Mouse (Mus musculus) gastrocnemius, adult 8-10 months (tissue): ENCODE results near the gene Grin2a. TPM values are rescaled to one million over a fixed set of nuclear protein-coding genes. Genes with fewer than 3 reads are reported as not detected.

ENCODE experiments used
- DNase-seq, 2 experiments: peaks; one replicate each; pipeline ENCODE4 v3.0.0; 2022; ENCODE audit warnings: low spot score in 2 of 2
- total RNA-seq, 4 experiments: library from RNA; stranded (reverse); gene quantifications; 2 replicates each; pipeline ENCODE4 v1.2.4; 2022

The Grin2a gene
- total RNA-seq, 4 experiments from 2014 or later = 0.04 to 0.70 (median 0.17) TPM

- no peak for DNase-seq
Measured at GRCm38 (mm10) chr16:9754061-9754460, 241.3 kb downstream of the Grin2a start.

- no peak for DNase-seq
Measured at GRCm38 (mm10) chr16:9753045-9753444, 242.3 kb downstream of the Grin2a start.

GRCm38 (mm10) chr16:9752600-9752999 lies 242.8 kb downstream of the Grin2a start:
- DNase-seq = no peak

- no peak for DNase-seq
Measured at GRCm38 (mm10) chr16:9751045-9751569, 244.3 kb downstream of the Grin2a start.

- DNase-seq = no peak
Measured at GRCm38 (mm10) chr16:9749661-9750060, 245.7 kb downstream of the Grin2a start.

GRCm38 (mm10) chr16:9742443-9742842 lies 252.9 kb downstream of the Grin2a start:
- DNase-seq = no peak

- DNase-seq = no peak
Measured at GRCm38 (mm10) chr16:9738679-9739078, 256.7 kb downstream of the Grin2a start.

GRCm38 (mm10) chr16:9737131-9737530 lies 258.2 kb downstream of the Grin2a start:
- no peak for DNase-seq

- no peak for DNase-seq
Measured at GRCm38 (mm10) chr16:9735365-9736080, 259.8 kb downstream of the Grin2a start.

GRCm38 (mm10) chr16:9727603-9728002 lies 267.8 kb downstream of the Grin2a start:
- no peak for DNase-seq

GRCm38 (mm10) chr16:9725578-9726113 lies 269.7 kb downstream of the Grin2a start:
- no peak for DNase-seq

- DNase-seq = no peak
Measured at GRCm38 (mm10) chr16:9711398-9711797, 284.0 kb downstream of the Grin2a start.

- DNase-seq = no peak
Measured at GRCm38 (mm10) chr16:9709921-9710320, 285.4 kb downstream of the Grin2a start.

GRCm38 (mm10) chr16:9697141-9697540 lies 298.2 kb downstream of the Grin2a start:
- no peak for DNase-seq

GRCm38 (mm10) chr16:9694081-9694480 lies 301.3 kb downstream of the Grin2a start:
- DNase-seq = no peak

- no peak for DNase-seq
Measured at GRCm38 (mm10) chr16:9688523-9689140, 306.7 kb downstream of the Grin2a start.

- no peak for DNase-seq
Measured at GRCm38 (mm10) chr16:9680572-9680971, 314.8 kb downstream of the Grin2a start.

- no peak for DNase-seq
Measured at GRCm38 (mm10) chr16:9679994-9680393, 315.4 kb downstream of the Grin2a start.

GRCm38 (mm10) chr16:9678750-9679149 lies 316.6 kb downstream of the Grin2a start:
- DNase-seq = no peak

GRCm38 (mm10) chr16:9672390-9672789 lies 323.0 kb downstream of the Grin2a start:
- DNase-seq = no peak

GRCm38 (mm10) chr16:9671222-9671621 lies 324.1 kb downstream of the Grin2a start:
- DNase-seq = no peak

GRCm38 (mm10) chr16:9670750-9671161 lies 324.6 kb downstream of the Grin2a start:
- DNase-seq = no peak

GRCm38 (mm10) chr16:9665896-9666295 lies 329.5 kb downstream of the Grin2a start:
- DNase-seq = no peak
